Mouse (Mus musculus): ENCODE results near the gene Trub1.

- no peak for TF ChIP-seq CTCF (IDR thresholded peaks at IDR 0.05; ENCODE audit: low read depth)
- no peak for TF ChIP-seq EP300 (IDR thresholded peaks at IDR 0.05; ENCODE audit: low read depth)
These were observed 27.4 kb downstream of the Trub1 start for GRCm38 (mm10) chr19:57479886-57480655.
